Mouse (Mus musculus) lung, postnatal 0 days (tissue): ENCODE results near the gene Galr3. TPM values are rescaled to one million over a fixed set of nuclear protein-coding genes. Genes with fewer than 3 reads are reported as not detected.

Experiments used
- ATAC-seq: fragments of 200-750 bp; cut with Nextera tagmentation; 2 replicates; pipeline ENCODE4 v1.8.0; 2017; ENCODE audit warnings: moderate library complexity
- DNase-seq: peaks from one replicate; pipeline ENCODE4 v3.0.0-alpha.2; 2016; ENCODE audit warnings: low spot score
- H3K27ac ChIP-seq: fragments of 300-500 bp; sonication (generic); 2 replicates; pipeline ENCODE4 v1.5.1; 2014; ENCODE audit warnings: antibody characterized with exemption, mild to moderate bottlenecking, low read length, mixed read lengths
- H3K27me3 ChIP-seq: fragments of 300-500 bp; sonication (generic); replicated peaks from 2 replicates; pipeline ENCODE4 v1.6.1; 2014; ENCODE audit warnings: low read length, mixed read lengths; ENCODE audit not compliant: insufficient read depth
- H3K36me3 ChIP-seq: fragments of 300-500 bp; sonication (generic); 2 replicates; pipeline ENCODE4 v1.6.1; 2014; ENCODE audit warnings: low read length, mixed read lengths; ENCODE audit not compliant: insufficient read depth
- H3K4me1 ChIP-seq: fragments of 300-500 bp; sonication (generic); 2 replicates; pipeline ENCODE4 v1.6.1; 2014; ENCODE audit warnings: antibody characterized with exemption, low read depth, low read length, mixed read lengths; ENCODE audit not compliant: insufficient read depth
- H3K4me2 ChIP-seq: fragments of 300-500 bp; sonication (generic); replicated peaks from 2 replicates; pipeline ENCODE4 v1.6.1; 2014; ENCODE audit warnings: low read depth, mild to moderate bottlenecking, low read length, moderate library complexity, mixed read lengths
- H3K4me3 ChIP-seq: fragments of 300-500 bp; sonication (generic); 2 replicates; pipeline ENCODE4 v1.5.1; 2014; ENCODE audit warnings: low read depth, low read length
- H3K9ac ChIP-seq: fragments of 300-500 bp; sonication (generic); replicated peaks from 2 replicates; pipeline ENCODE4 v1.6.1; 2014; ENCODE audit warnings: low read depth, mild to moderate bottlenecking
- H3K9me3 ChIP-seq: fragments of 300-500 bp; sonication (generic); 2 replicates; pipeline ENCODE4 v1.6.1; 2016; ENCODE audit warnings: low read length, mixed read lengths
- CTCF ChIP-seq: IDR thresholded peaks from 2 replicates; pipeline ENCODE4 v1.5.1; 2016; ENCODE audit warnings: antibody characterized with exemption, mild to moderate bottlenecking
- EP300 ChIP-seq: IDR thresholded peaks from 2 replicates; pipeline ENCODE4 v1.6.1; 2016; ENCODE audit warnings: antibody characterized with exemption, mild to moderate bottlenecking, control low read depth
- WGBS: fragments of 180-500 bp; shearing (Covaris S2); extraction: QIAGEN DNeasy Blood & Tissue Kit; methylation state at CpG from one replicate; pipeline ENCODE4 v1.1.7; 2014; 5-methylcytosine and 5-hydroxymethylcytosine counted together
- polyA plus RNA-seq: library from polyadenylated mRNA; unstranded; fragments of >200 nt; fragmentation: Nextera tagmentation; extraction: Ambion mirVana; gene quantifications from 2 replicates; pipeline ENCODE4 v1.2.1, GENCODE M21; 2015

The Galr3 gene
- polyA plus RNA-seq: 0.12 and 0.14 TPM in 2 replicates

DNA sequence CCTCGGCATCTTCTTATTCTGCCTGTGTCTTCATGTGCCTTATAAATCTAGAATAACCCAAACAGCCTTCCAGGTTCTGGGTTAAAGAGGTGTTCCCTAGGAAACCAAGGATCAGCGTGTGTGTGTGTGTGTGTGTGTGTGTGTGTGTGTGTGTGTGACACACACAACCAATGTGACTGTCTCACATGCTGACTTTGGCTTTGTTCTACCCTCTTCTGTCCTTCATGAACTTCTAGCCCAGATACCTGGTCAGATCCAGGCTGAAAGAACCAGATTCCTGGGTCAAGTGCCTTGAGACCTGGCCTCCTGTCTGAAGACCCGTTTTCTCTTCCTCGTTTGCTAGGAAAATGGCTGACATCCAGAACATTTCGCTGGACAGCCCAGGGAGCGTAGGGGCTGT is at the start of gene Galr3:
Gene Galr3, plus strand, starts transcription at position 301 of the 400 bp plus-strand sequence.
- Histone ChIP-seq H3K27me3 (peaks cover 29% of the 10 kb centered on the region), H3K4me2 (peak within 1 kb of the TSS; percentile 81), H3K36me3 (no peaks in the 10 kb centered on the region), H3K9ac (no peak within 1 kb of the TSS), H3K4me3 (peak within 1 kb of the TSS; percentile 44), H3K9me3 (no peaks in the 10 kb centered on the region), H3K27ac (no peak within 1 kb of the TSS), H3K4me1 (peaks cover 5% of the 10 kb centered on the region; the same call in 1 of the 2 replicates)
- no peak for DNase-seq
- TF ChIP-seq EP300 (no peak), CTCF (no peak)
- 68% methylated on average over 6 of the region's 6 CpGs for WGBS
- ATAC-seq: no peak

DNA sequence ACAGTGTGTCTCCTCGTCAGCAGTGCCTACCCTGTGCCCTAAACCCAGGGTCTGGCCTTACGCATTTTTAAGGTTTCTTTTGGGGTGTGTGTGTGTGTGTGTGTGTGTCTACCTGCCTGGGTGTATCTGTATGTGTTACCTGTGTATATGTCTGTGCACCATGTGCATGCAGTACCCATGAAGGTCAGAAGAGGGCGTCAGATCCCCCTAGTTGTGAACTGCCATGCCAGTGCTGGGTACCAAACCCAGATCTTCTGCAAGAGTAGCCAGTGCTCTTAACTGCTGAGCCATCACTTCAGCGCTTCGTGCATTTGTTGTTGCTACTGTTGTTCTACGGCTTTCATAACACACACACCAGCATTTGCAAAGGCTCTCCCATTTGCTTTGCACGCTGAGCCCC is 49.5 kb upstream of the Galr3 start:
- H3K4me1 ChIP-seq: no peaks in the 10 kb centered on the region
- H3K27me3 ChIP-seq: no peaks in the 10 kb centered on the region
- no peak overlapping the region for H3K4me3 ChIP-seq
- 91% methylated on average over 7 of the region's 7 CpGs for WGBS
- TF ChIP-seq CTCF (peak; percentile 45), EP300 (no peak)
- no peak for DNase-seq
- H3K9me3 ChIP-seq: no peaks in the 10 kb centered on the region
- peaks cover 43% of the 10 kb centered on the region for H3K36me3 ChIP-seq
- no peak for ATAC-seq
- H3K9ac ChIP-seq: no peak overlapping the region
- no peak overlapping the region for H3K4me2 ChIP-seq
- H3K27ac ChIP-seq: no peak overlapping the region

DNA sequence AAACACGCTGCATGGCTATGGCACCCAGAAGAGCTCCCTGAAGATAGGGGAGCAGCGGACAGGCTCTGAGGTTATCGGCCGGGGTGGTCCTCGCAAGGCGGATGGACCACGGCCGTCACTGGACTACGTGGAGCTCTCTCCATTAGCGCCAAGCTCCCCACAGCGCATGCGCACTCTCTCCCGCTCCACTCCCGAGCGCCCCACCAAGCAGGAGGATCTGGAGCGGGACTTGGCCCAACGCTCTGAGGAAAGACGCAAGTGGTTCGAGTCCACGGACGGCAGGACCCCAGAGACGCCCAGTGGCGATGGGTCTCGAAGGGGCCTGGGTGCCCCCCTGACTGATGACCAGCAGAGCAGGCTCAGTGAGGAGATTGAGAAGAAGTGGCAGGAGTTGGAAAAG is 48.8 kb upstream of the Galr3 start:
- Histone ChIP-seq H3K27ac (no peak overlapping the region), H3K4me1 (no peaks in the 10 kb centered on the region), H3K4me3 (no peak overlapping the region), H3K9ac (no peak overlapping the region), H3K9me3 (no peaks in the 10 kb centered on the region), H3K27me3 (no peaks in the 10 kb centered on the region), H3K36me3 (peaks cover 46% of the 10 kb centered on the region), H3K4me2 (no peak overlapping the region)
- WGBS: 97% methylated on average over 24 of the region's 24 CpGs
- no peak for ATAC-seq
- TF ChIP-seq CTCF (no peak), EP300 (no peak)
- DNase-seq: no peak

DNA sequence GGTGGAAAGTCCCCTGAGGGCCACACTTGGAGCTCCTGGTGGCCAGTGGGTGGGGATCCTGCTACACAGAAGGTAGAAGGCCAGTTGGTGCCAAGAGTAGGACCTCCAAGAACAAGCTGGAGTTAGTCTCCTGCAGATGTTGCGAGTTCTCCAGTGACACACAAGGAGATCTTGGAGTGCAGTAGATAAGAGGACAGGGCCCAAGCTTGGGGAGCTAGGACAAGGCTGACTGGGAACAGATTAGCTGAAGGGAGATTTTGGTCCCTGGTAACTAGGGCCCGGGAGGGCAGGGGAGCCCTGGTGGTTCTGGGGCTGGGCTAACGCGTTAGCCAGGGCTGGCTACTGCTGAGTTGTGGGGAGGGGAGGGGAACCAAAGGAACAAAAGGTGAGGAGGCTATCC is 45.8 kb upstream of the Galr3 start:
- Histone ChIP-seq H3K36me3 (peaks cover 38% of the 10 kb centered on the region), H3K9ac (no peak overlapping the region)
- WGBS: 95% methylated on average over 4 of the region's 4 CpGs

DNA sequence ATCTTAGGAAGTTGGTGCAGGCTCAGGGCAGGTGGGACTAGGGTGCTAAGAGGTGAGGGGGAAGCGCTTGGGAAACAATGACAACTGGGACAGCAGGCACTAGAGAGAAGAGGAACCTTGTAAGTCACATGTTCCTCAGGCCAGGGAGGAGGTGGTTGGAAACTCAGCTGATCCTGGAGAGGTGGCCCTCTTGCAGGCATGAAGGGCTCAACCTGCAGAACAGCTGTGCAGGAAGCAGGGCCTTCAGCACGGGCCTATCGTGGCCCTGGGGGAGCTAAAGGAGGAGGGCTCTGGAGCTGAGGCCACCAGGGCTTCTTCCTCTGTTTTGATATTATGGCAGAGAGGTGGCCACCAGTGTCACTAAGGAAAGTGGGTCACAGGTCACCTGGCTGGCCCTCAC is 45.0 kb upstream of the Galr3 start:
- ATAC-seq (no peak), DNase-seq (no peak)
- H3K9me3 ChIP-seq: no peaks in the 10 kb centered on the region
- H3K27ac ChIP-seq: no peak overlapping the region
- H3K36me3 ChIP-seq: peaks cover 32% of the 10 kb centered on the region
- TF ChIP-seq CTCF: no peak
- no peak for TF ChIP-seq EP300
- no peaks in the 10 kb centered on the region for H3K27me3 ChIP-seq
- 79% methylated on average over 3 of the region's 3 CpGs for WGBS
- H3K4me2 ChIP-seq: no peak overlapping the region
- H3K4me3 ChIP-seq: no peak overlapping the region
- H3K4me1 ChIP-seq: no peaks in the 10 kb centered on the region
- H3K9ac ChIP-seq: no peak overlapping the region

More for the DNA sequence above, 45.8 kb upstream of the Galr3 start:
- ATAC-seq: no peak
- Histone ChIP-seq H3K9me3 (no peaks in the 10 kb centered on the region), H3K4me3 (no peak overlapping the region), H3K27ac (no peak overlapping the region), H3K27me3 (no peaks in the 10 kb centered on the region), H3K4me1 (no peaks in the 10 kb centered on the region), H3K4me2 (no peak overlapping the region)
- DNase-seq: no peak
- no peak for TF ChIP-seq CTCF
- TF ChIP-seq EP300: no peak

DNA sequence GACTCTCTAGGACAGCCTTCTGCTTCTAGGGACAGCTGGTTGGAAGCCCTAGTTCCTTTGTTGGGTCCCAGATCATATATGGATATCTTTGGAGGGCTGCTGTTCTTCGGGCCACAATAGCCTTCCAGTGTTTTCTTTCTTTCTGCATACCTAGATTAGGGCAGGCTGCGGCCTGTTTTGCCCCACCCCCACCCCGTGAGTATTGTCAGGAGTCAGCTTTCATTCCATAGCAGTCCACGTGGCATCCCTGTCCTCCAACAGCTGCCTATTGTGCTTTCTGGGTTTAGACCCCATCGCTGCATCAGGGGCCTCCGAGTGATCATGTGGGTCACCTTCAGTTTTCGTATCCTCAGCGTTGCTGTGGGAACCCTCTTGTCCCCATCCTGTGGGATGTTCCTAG is 43.3 kb upstream of the Galr3 start:
- TF ChIP-seq EP300 (no peak), CTCF (no peak)
- H3K9me3 ChIP-seq: no peaks in the 10 kb centered on the region
- no peaks in the 10 kb centered on the region for H3K27me3 ChIP-seq
- H3K9ac ChIP-seq: no peak overlapping the region
- H3K4me2 ChIP-seq: no peak overlapping the region
- H3K4me1 ChIP-seq: no peaks in the 10 kb centered on the region
- DNase-seq (no peak), ATAC-seq (no peak)
- 64% methylated on average over 8 of the region's 8 CpGs for WGBS
- H3K4me3 ChIP-seq: no peak overlapping the region
- no peak overlapping the region for H3K27ac ChIP-seq
- H3K36me3 ChIP-seq: peaks cover 26% of the 10 kb centered on the region; the same call in 1 of the 2 replicates

DNA sequence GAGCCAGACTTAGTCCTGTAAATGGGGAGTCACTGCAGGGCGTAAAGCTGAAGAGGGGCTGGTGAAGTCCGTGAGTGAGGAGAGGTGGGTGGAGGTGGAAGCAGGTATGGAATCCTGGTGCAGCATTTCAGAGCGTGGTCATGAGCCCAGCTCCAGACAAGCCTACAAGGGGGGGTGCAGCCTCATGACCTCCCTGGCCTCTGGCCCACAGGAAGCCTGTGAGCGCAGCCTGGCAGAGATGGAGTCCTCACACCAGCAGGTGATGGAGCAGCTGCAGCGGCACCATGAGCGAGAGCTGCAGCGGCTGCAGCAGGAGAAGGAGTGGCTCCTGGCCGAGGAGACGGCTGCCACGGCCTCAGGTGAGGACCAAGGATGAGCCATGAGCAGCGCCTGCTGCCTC is 42.1 kb upstream of the Galr3 start:
- TF ChIP-seq EP300: no peak
- no peak for TF ChIP-seq CTCF
- H3K9ac ChIP-seq: no peak overlapping the region
- H3K27ac ChIP-seq: no peak overlapping the region
- H3K4me1 ChIP-seq: no peaks in the 10 kb centered on the region
- H3K36me3 ChIP-seq: peaks cover 23% of the 10 kb centered on the region; the same call in 1 of the 2 replicates
- no peaks in the 10 kb centered on the region for H3K27me3 ChIP-seq
- ATAC-seq (no peak), DNase-seq (no peak)
- H3K4me3 ChIP-seq: no peak overlapping the region
- H3K9me3 ChIP-seq: no peaks in the 10 kb centered on the region
- no peak overlapping the region for H3K4me2 ChIP-seq
- WGBS: 78% methylated on average over 11 of the region's 11 CpGs
